Mouse (Mus musculus): Measurements from ENCODE around the gene 4933425L06Rik. TPM values are rescaled to one million over a fixed set of nuclear protein-coding genes. Genes with fewer than 3 reads are reported as not detected.

Gene 4933425L06Rik
- polyA plus RNA-seq, 1 experiment from 2014 or later: not detected

DNA sequence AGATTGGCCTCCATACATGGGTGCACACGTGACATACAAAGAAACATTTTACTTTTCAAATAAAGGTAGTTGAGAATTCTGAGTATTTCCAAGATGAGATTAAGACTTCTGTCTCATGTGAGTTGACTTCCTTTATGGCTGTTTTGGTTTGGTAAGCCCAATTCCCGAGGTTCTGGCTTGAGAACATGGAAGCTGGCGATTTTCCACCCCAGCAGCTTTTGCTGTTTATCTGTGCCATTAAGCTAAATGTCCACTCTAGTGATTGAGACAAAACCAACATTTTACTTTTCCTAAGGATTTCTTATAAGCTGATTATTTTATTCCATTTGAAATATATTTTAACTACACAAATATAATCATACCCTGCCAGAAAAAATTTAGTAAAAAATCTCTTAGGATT is 68.1 kb downstream of the 4933425L06Rik start:
- H3K9me3 ChIP-seq (replicated peaks; ENCODE audit: control insufficient read depth, low read length): no peaks in the 10 kb centered on the region
- no peak overlapping the region for H3K9ac ChIP-seq (ENCODE audit: low read length)
- H3K4me1 ChIP-seq (ENCODE audit: control insufficient read depth, insufficient read depth, low read length): no peaks in the 10 kb centered on the region
- WGBS: 72% methylated on average over 3 of the region's 3 CpGs
- no peaks in the 10 kb centered on the region for H3K36me3 ChIP-seq (ENCODE audit: control insufficient read depth, insufficient read depth, low read length)
- no peak overlapping the region for H3K27ac ChIP-seq (ENCODE audit: low read length)
- no peak for ATAC-seq (ENCODE audit: insufficient read depth, low FRiP score)
- H3K4me2 ChIP-seq (ENCODE audit: low read depth, low read length): no peak overlapping the region
- no peak overlapping the region for H3K4me3 ChIP-seq (replicated peaks; ENCODE audit: low read length)
- H3K27me3 ChIP-seq (ENCODE audit: control insufficient read depth, insufficient read depth, low read length): no peaks in the 10 kb centered on the region

DNA sequence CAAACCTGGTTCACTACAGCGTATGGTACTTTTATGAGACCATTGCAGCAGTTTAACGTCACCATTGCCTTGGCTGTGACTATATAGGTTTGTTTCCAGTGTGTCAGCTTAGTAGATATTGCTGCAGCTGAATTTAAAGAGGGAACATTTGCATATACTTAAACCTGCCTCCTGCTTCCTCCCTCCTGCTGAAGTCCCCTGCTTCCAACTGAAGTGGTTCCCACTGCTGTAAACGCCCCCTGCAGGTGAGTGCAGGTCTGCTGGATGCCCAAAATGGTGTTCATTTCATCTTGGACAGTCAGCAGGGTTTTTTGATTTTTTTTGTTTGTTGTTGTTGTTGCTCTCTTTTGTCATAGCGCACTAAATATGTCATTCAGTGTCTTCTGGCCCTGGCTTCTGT is 72.0 kb downstream of the 4933425L06Rik start:
- ATAC-seq (ENCODE audit: insufficient read depth, low FRiP score): no peak
- H3K9ac ChIP-seq (ENCODE audit: low read length): no peak overlapping the region
- no peaks in the 10 kb centered on the region for H3K9me3 ChIP-seq (replicated peaks; ENCODE audit: control insufficient read depth, low read length)
- no peak overlapping the region for H3K4me3 ChIP-seq (replicated peaks; ENCODE audit: low read length)
- no peak overlapping the region for H3K27ac ChIP-seq (ENCODE audit: low read length)
- H3K27me3 ChIP-seq (ENCODE audit: control insufficient read depth, insufficient read depth, low read length): no peaks in the 10 kb centered on the region
- no peaks in the 10 kb centered on the region for H3K4me1 ChIP-seq (ENCODE audit: control insufficient read depth, insufficient read depth, low read length)
- no peaks in the 10 kb centered on the region for H3K36me3 ChIP-seq (ENCODE audit: control insufficient read depth, insufficient read depth, low read length)
- 65% methylated on average over 4 of the region's 4 CpGs for WGBS
- H3K4me2 ChIP-seq (ENCODE audit: low read depth, low read length): no peak overlapping the region

DNA sequence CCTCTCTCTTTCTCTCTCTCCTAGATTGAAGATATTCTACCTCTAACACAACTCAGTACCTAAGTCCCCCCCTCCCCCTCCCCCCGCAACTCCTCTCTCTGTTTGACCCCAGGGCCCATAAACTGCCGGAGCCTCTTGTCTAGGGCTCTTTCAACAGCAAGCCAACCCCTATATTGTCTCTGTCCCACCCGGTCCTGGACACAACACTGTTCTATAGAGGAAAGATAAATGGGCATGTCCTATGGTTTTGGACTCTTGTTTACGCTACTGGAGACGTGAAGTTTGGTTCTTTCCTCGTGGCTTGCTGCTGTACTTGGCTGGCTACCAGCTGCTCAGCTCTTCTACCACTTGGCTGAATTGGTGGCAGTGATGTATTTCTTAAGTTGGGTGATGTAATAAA is 83.5 kb downstream of the 4933425L06Rik start:
- Histone ChIP-seq H3K4me2 (ENCODE audit: low read depth, low read length) (no peak overlapping the region), H3K27me3 (ENCODE audit: control insufficient read depth, insufficient read depth, low read length) (no peaks in the 10 kb centered on the region), H3K9me3 (replicated peaks; ENCODE audit: control insufficient read depth, low read length) (peaks cover 2% of the 10 kb centered on the region; the same call in 1 of the 2 replicates), H3K27ac (ENCODE audit: low read length) (no peak overlapping the region), H3K4me3 (replicated peaks; ENCODE audit: low read length) (no peak overlapping the region), H3K36me3 (ENCODE audit: control insufficient read depth, insufficient read depth, low read length) (no peaks in the 10 kb centered on the region), H3K4me1 (ENCODE audit: control insufficient read depth, insufficient read depth, low read length) (no peaks in the 10 kb centered on the region), H3K9ac (ENCODE audit: low read length) (no peak overlapping the region)
- no peak for ATAC-seq (ENCODE audit: insufficient read depth, low FRiP score)
- 52% methylated on average over 6 of the region's 6 CpGs for WGBS

Other genes starting within 250 kb of the 4933425L06Rik start
- 0.17 and 0.43 TPM in 2 replicates for gene Shisal2b, start 218.2 kb upstream of the 4933425L06Rik start, polyA plus RNA-seq (2015; fragmentation: Nextera tagmentation; extraction: Ambion mirVana)
- 1.9 TPM in 2 replicates for gene Rgs7bp, start 27.2 kb upstream of the 4933425L06Rik start, polyA plus RNA-seq (2015; fragmentation: Nextera tagmentation; extraction: Ambion mirVana)
- gene Rnf180, start 212.7 kb downstream of the 4933425L06Rik start, polyA plus RNA-seq (2015; fragmentation: Nextera tagmentation; extraction: Ambion mirVana): 2.8 and 3.7 TPM in 2 replicates

Measured in stomach, embryonic 16.5 days (tissue).